Mouse (Mus musculus): Measurements from ENCODE around the gene Plppr2. TPM values are rescaled to one million over a fixed set of nuclear protein-coding genes. Genes with fewer than 3 reads are reported as not detected.

The Plppr2 gene
- 1.1 TPM for polyA plus RNA-seq (2017; shearing (Covaris generic))

GRCm38 (mm10) chr9:21936692-21937570 lies at the start of gene Plppr2:
Plppr2 (plus strand) TSS chr9:21937033.

GRCm38 (mm10) chr9:21918035-21918592 lies 18.7 kb upstream of the Plppr2 start, which contains the start of gene Rab3d:
Rab3d (minus strand) TSS chr9:21918192.

GRCm38 (mm10) chr9:21927208-21927753 lies 9.6 kb upstream of the Plppr2 start, which contains the start of the genes Ccdc159 and Tmem205:
Ccdc159 (plus strand) TSS chr9:21927471.
Tmem205 (minus strand) TSS chr9:21927556.

GRCm38 (mm10) chr9:21955570-21956281 lies 18.9 kb downstream of the Plppr2 start, which contains the start of gene Swsap1:
Swsap1 (plus strand) TSS chr9:21955755.

GRCm38 (mm10) chr9:21963417-21963816 lies 26.6 kb downstream of the Plppr2 start, which contains the start of gene Epor:
Epor (minus strand) TSS chr9:21963506.

GRCm38 (mm10) chr9:21989230-21990110 lies 52.6 kb downstream of the Plppr2 start, which contains the start of gene Rgl3:
Rgl3 (minus strand) TSS chr9:21989446.

Other genes with a start within 250 kb of the Plppr2 start
- gene Ldlr, start 213.6 kb upstream of the Plppr2 start, polyA plus RNA-seq (2017; shearing (Covaris generic)): 30.3 TPM
- 3.3 TPM for gene Spc24, start 176.7 kb upstream of the Plppr2 start, polyA plus RNA-seq (2017; shearing (Covaris generic))
- not detected for gene Kank2, start 138.3 kb upstream of the Plppr2 start, polyA plus RNA-seq (2017; shearing (Covaris generic))
- not detected for gene Angptl8, start 101.5 kb upstream of the Plppr2 start, polyA plus RNA-seq (2017; shearing (Covaris generic))
- gene Dock6, start 84.4 kb upstream of the Plppr2 start, polyA plus RNA-seq (2017; shearing (Covaris generic)): 2.1 TPM
- gene Rab3d, start 18.8 kb upstream of the Plppr2 start, polyA plus RNA-seq (2017; shearing (Covaris generic)): 9.3 TPM
- 0.20 TPM for gene Ccdc159, start 9.6 kb upstream of the Plppr2 start, polyA plus RNA-seq (2017; shearing (Covaris generic))
- 1.7 TPM for gene Tmem205, start 9.5 kb upstream of the Plppr2 start, polyA plus RNA-seq (2017; shearing (Covaris generic))
- gene Swsap1, start 18.7 kb downstream of the Plppr2 start, polyA plus RNA-seq (2017; shearing (Covaris generic)): 14.6 TPM
- 0.45 TPM for gene Epor, start 26.5 kb downstream of the Plppr2 start, polyA plus RNA-seq (2017; shearing (Covaris generic))
- gene Rgl3, start 52.4 kb downstream of the Plppr2 start, polyA plus RNA-seq (2017; shearing (Covaris generic)): not detected
- gene Ccdc151, start 65.6 kb downstream of the Plppr2 start, polyA plus RNA-seq (2017; shearing (Covaris generic)): not detected
- 83.1 TPM for gene Prkcsh, start 65.8 kb downstream of the Plppr2 start, polyA plus RNA-seq (2017; shearing (Covaris generic))
- gene Elavl3, start 115.0 kb downstream of the Plppr2 start, polyA plus RNA-seq (2017; shearing (Covaris generic)): not detected
- gene Gm49318, start 134.2 kb downstream of the Plppr2 start, polyA plus RNA-seq (2017; shearing (Covaris generic)): not detected
- gene Zfp653, start 134.3 kb downstream of the Plppr2 start, polyA plus RNA-seq (2017; shearing (Covaris generic)): 26.5 TPM
- gene Ecsit, start 148.4 kb downstream of the Plppr2 start, polyA plus RNA-seq (2017; shearing (Covaris generic)): 52.0 TPM
- gene Cnn1, start 162.2 kb downstream of the Plppr2 start, polyA plus RNA-seq (2017; shearing (Covaris generic)): 0.07 TPM
- 72.2 TPM for gene Elof1, start 180.1 kb downstream of the Plppr2 start, polyA plus RNA-seq (2017; shearing (Covaris generic))
- 278 TPM for gene Acp5, start 198.7 kb downstream of the Plppr2 start, polyA plus RNA-seq (2017; shearing (Covaris generic))
- 38.4 TPM for gene Pigyl, start 219.8 kb downstream of the Plppr2 start, polyA plus RNA-seq (2017; shearing (Covaris generic))

Data from CD4-positive, CD25-positive, alpha-beta regulatory T cell (primary cell).